Mouse (Mus musculus) neural tube, embryonic 14.5 days (tissue): ENCODE measurements around the gene Plod2. TPM values are rescaled to one million over a fixed set of nuclear protein-coding genes. Genes with fewer than 3 reads are reported as not detected.

ENCODE experiments used
- ATAC-seq: fragments of 200-750 bp; cut with Nextera tagmentation; 2 replicates; pipeline ENCODE4 v1.8.0; 2017; ENCODE audit warnings: low read depth, mild to moderate bottlenecking, moderate TSS enrichment, moderate library complexity
- H3K27ac ChIP-seq: fragments of 300-500 bp; sonication (generic); 2 replicates; pipeline ENCODE4 v1.5.1; 2014; ENCODE audit warnings: low read depth, mild to moderate bottlenecking, control low read depth, low read length, moderate library complexity, mixed read lengths
- H3K27me3 ChIP-seq: fragments of 300-500 bp; sonication (generic); 2 replicates; pipeline ENCODE4 v1.6.1; 2014; ENCODE audit warnings: low read length; ENCODE audit not compliant: control insufficient read depth, insufficient read depth
- H3K36me3 ChIP-seq: fragments of 300-500 bp; sonication (generic); 2 replicates; pipeline ENCODE4 v1.6.1; 2014; ENCODE audit warnings: low read length, mixed read lengths; ENCODE audit not compliant: control insufficient read depth, insufficient read depth
- H3K4me1 ChIP-seq: fragments of 300-500 bp; sonication (generic); 2 replicates; pipeline ENCODE4 v1.6.1; 2014; ENCODE audit warnings: low read length; ENCODE audit not compliant: control insufficient read depth, insufficient read depth
- H3K4me2 ChIP-seq: fragments of 300-500 bp; sonication (generic); 2 replicates; pipeline ENCODE4 v1.6.1; 2014; ENCODE audit warnings: mild to moderate bottlenecking, low read depth, low read length, control low read depth
- H3K4me3 ChIP-seq: fragments of 300-500 bp; sonication (generic); 2 replicates; pipeline ENCODE4 v1.5.1; 2014; ENCODE audit warnings: low read depth, low read length, control low read depth, mixed read lengths
- H3K9ac ChIP-seq: fragments of 300-500 bp; sonication (generic); replicated peaks from 2 replicates; pipeline ENCODE4 v1.6.1; 2014; ENCODE audit warnings: low read depth, mild to moderate bottlenecking, control low read depth, low read length, mixed read lengths
- H3K9me3 ChIP-seq: fragments of 300-500 bp; sonication (generic); 2 replicates; pipeline ENCODE4 v1.6.1; 2016; ENCODE audit warnings: low read length; ENCODE audit not compliant: control insufficient read depth
- WGBS: fragments of 180-500 bp; shearing (Covaris S2); extraction: QIAGEN DNeasy Blood & Tissue Kit; methylation state at CpG from one replicate; pipeline ENCODE4 v1.1.7; 2014; 5-methylcytosine and 5-hydroxymethylcytosine counted together
- polyA plus RNA-seq: library from polyadenylated mRNA; unstranded; fragments of >200 nt; fragmentation: Nextera tagmentation; extraction: Ambion mirVana; gene quantifications from 2 replicates; pipeline ENCODE4 v1.2.1, GENCODE M21; 2014

The Plod2 gene
- polyA plus RNA-seq, 1 experiment from 2014 or later, result 13.0 TPM

GRCm38 (mm10) chr9:92601551-92601950 is 59.5 kb downstream of the Plod2 start:
- 79% methylated on average over 5 of the region's 5 CpGs for WGBS
- H3K27ac ChIP-seq, result no peak overlapping the region

GRCm38 (mm10) chr9:92603541-92603940 is 61.5 kb downstream of the Plod2 start:
- Histone ChIP-seq H3K9me3 (no peaks in the 10 kb centered on the region), H3K27ac (no peak overlapping the region), H3K27me3 (no peaks in the 10 kb centered on the region), H3K9ac (no peak overlapping the region), H3K36me3 (no peaks in the 10 kb centered on the region), H3K4me2 (no peak overlapping the region), H3K4me3 (no peak overlapping the region), H3K4me1 (no peaks in the 10 kb centered on the region)
- 69% methylated on average over 4 of the region's 4 CpGs for WGBS
- ATAC-seq, result no peak

More at GRCm38 (mm10) chr9:92601551-92601950, 59.5 kb downstream of the Plod2 start:
- H3K4me3 ChIP-seq, result no peak overlapping the region
- no peaks in the 10 kb centered on the region for H3K4me1 ChIP-seq
- H3K9ac ChIP-seq, result no peak overlapping the region
- no peak overlapping the region for H3K4me2 ChIP-seq
- no peaks in the 10 kb centered on the region for H3K27me3 ChIP-seq
- no peak for ATAC-seq
- H3K36me3 ChIP-seq, result no peaks in the 10 kb centered on the region
- H3K9me3 ChIP-seq, result no peaks in the 10 kb centered on the region

- ATAC-seq, result no peak
- H3K27ac ChIP-seq, result no peak overlapping the region
- H3K4me1 ChIP-seq, result no peaks in the 10 kb centered on the region
- H3K9me3 ChIP-seq, result no peaks in the 10 kb centered on the region
- H3K36me3 ChIP-seq, result no peaks in the 10 kb centered on the region
- no peak overlapping the region for H3K4me2 ChIP-seq
- H3K27me3 ChIP-seq, result no peaks in the 10 kb centered on the region
- H3K9ac ChIP-seq, result no peak overlapping the region
- WGBS, result 69% methylated on average over 9 of the region's 9 CpGs
- H3K4me3 ChIP-seq, result no peak overlapping the region
Observed at GRCm38 (mm10) chr9:92610628-92611267, 68.7 kb downstream of the Plod2 start.

- Histone ChIP-seq H3K4me3 (no peak overlapping the region), H3K9me3 (no peaks in the 10 kb centered on the region), H3K27me3 (no peaks in the 10 kb centered on the region), H3K4me2 (no peak overlapping the region), H3K9ac (no peak overlapping the region), H3K4me1 (no peaks in the 10 kb centered on the region), H3K36me3 (no peaks in the 10 kb centered on the region), H3K27ac (no peak overlapping the region)
- no peak for ATAC-seq
- WGBS, result 92% methylated on average over 15 of the region's 15 CpGs
Observed at GRCm38 (mm10) chr9:92612641-92613040, 70.6 kb downstream of the Plod2 start.

GRCm38 (mm10) chr9:92613206-92613605 is 71.2 kb downstream of the Plod2 start:
- Histone ChIP-seq H3K27me3 (no peaks in the 10 kb centered on the region), H3K9ac (no peak overlapping the region), H3K4me2 (no peak overlapping the region), H3K4me3 (no peak overlapping the region), H3K4me1 (no peaks in the 10 kb centered on the region), H3K36me3 (no peaks in the 10 kb centered on the region), H3K27ac (no peak overlapping the region), H3K9me3 (no peaks in the 10 kb centered on the region)
- no peak for ATAC-seq
- WGBS, result 77% methylated on average over 8 of the region's 8 CpGs

GRCm38 (mm10) chr9:92616418-92616817 is 74.4 kb downstream of the Plod2 start:
- Histone ChIP-seq H3K4me3 (no peak overlapping the region), H3K27ac (no peak overlapping the region), H3K27me3 (no peaks in the 10 kb centered on the region), H3K4me1 (no peaks in the 10 kb centered on the region), H3K9me3 (no peaks in the 10 kb centered on the region), H3K4me2 (no peak overlapping the region), H3K9ac (no peak overlapping the region), H3K36me3 (no peaks in the 10 kb centered on the region)
- ATAC-seq, result no peak
- WGBS, result 89% methylated on average over 2 of the region's 2 CpGs

- WGBS, result 88% methylated on average over 2 of the region's 2 CpGs
- Histone ChIP-seq H3K27ac (no peak overlapping the region), H3K9me3 (no peaks in the 10 kb centered on the region), H3K4me3 (no peak overlapping the region), H3K4me2 (no peak overlapping the region), H3K4me1 (no peaks in the 10 kb centered on the region), H3K27me3 (no peaks in the 10 kb centered on the region), H3K36me3 (no peaks in the 10 kb centered on the region), H3K9ac (no peak overlapping the region)
- no peak for ATAC-seq
Observed at GRCm38 (mm10) chr9:92617376-92617775, 75.4 kb downstream of the Plod2 start.

GRCm38 (mm10) chr9:92620088-92620487 is 78.1 kb downstream of the Plod2 start:
- no peaks in the 10 kb centered on the region for H3K27me3 ChIP-seq
- 90% methylated on average over 1 of the region's 1 CpGs for WGBS
- no peak overlapping the region for H3K9ac ChIP-seq
- no peaks in the 10 kb centered on the region for H3K4me1 ChIP-seq
- no peak overlapping the region for H3K4me2 ChIP-seq
- no peak overlapping the region for H3K4me3 ChIP-seq
- H3K36me3 ChIP-seq, result no peaks in the 10 kb centered on the region
- H3K27ac ChIP-seq, result no peak overlapping the region
- ATAC-seq, result no peak
- no peaks in the 10 kb centered on the region for H3K9me3 ChIP-seq

GRCm38 (mm10) chr9:92621246-92621645 is 79.2 kb downstream of the Plod2 start:
- Histone ChIP-seq H3K4me3 (no peak overlapping the region), H3K27ac (no peak overlapping the region)

More at GRCm38 (mm10) chr9:92621246-92621645, 79.2 kb downstream of the Plod2 start:
- Histone ChIP-seq H3K9me3 (no peaks in the 10 kb centered on the region), H3K27me3 (no peaks in the 10 kb centered on the region), H3K4me2 (no peak overlapping the region), H3K9ac (no peak overlapping the region), H3K36me3 (no peaks in the 10 kb centered on the region), H3K4me1 (no peaks in the 10 kb centered on the region)
- 56% methylated on average over 3 of the region's 3 CpGs for WGBS
- no peak for ATAC-seq
